Comparison of ENCODE assay signal across 23 mouse cellular contexts in the genomic region with DNA sequence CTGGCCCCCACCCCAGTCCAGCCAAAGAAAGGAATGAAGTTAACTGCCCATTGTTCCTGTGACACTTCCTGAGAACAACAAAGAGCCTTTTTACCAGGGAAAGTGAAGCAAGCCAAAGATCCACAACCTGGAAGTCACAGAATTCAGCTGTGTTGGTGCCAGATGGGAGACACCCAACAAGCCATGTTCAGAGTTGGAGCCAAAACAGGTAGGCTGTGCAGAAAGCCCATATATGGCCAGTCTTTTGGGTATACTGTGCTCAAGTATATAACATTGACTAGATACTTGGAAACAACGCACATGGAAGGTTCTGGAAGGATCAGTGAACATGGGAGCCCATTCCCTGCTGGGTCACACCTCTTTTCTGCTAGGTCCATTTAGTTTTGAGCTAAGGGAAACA. TPM values are rescaled to one million over a fixed set of nuclear protein-coding genes. Genes with fewer than 3 reads are reported as not detected.
"Had no signal": no experiment of that assay in that cellular context is flagged by ENCODE, and none has a peak within 500 bp of the region (broad histone marks: within the 10 kb centered on the region; RNA-seq: fewer than 3 reads in every experiment).

No protein-coding gene starts in this region.

- H3K9ac ChIP-seq: liver, embryonic 15.5 days; liver, postnatal 0 days; lung, embryonic 15.5 days; midbrain, embryonic 13.5 days; midbrain, embryonic 15.5 days; neural tube, embryonic 13.5 days; neural tube, embryonic 15.5 days had no signal

- H3K36me3 ChIP-seq: liver, embryonic 15.5 days; lung, embryonic 15.5 days; midbrain, embryonic 10.5 days; midbrain, embryonic 13.5 days; midbrain, embryonic 15.5 days; neural tube, embryonic 13.5 days; neural tube, embryonic 15.5 days had no signal

- H3K4me3 ChIP-seq: liver, embryonic 15.5 days; lung, embryonic 15.5 days; midbrain, embryonic 10.5 days; midbrain, embryonic 13.5 days; midbrain, embryonic 15.5 days; myocyte; neural tube, embryonic 13.5 days; neural tube, embryonic 15.5 days had no signal

- H3K4me1 ChIP-seq: liver, embryonic 15.5 days; lung, embryonic 15.5 days; midbrain, embryonic 10.5 days; midbrain, embryonic 13.5 days; midbrain, embryonic 15.5 days; neural tube, embryonic 13.5 days; neural tube, embryonic 15.5 days had no signal

- ATAC-seq: liver, postnatal 0 days; lung, postnatal 0 days; midbrain, embryonic 13.5 days; midbrain, embryonic 15.5 days had no signal

- H3K4me2 ChIP-seq: liver, embryonic 15.5 days; lung, embryonic 15.5 days; midbrain, embryonic 13.5 days; midbrain, embryonic 15.5 days; neural tube, embryonic 13.5 days; neural tube, embryonic 15.5 days had no signal

- DNase-seq: liver, postnatal 0 days; lung, adult 2 months; lung, postnatal 14 days; lung, postnatal 36 days; retina, postnatal 1 day; right cerebral cortex, adult 18-20 months; right cerebral cortex, postnatal 25 days; right cerebral cortex, postnatal 4 days; spleen, adult 18-20 months; thymus, adult 18-20 months; thymus, postnatal 14 days; thymus, postnatal 36 days had no signal

- H3K27ac ChIP-seq: liver, embryonic 15.5 days; lung, embryonic 15.5 days; macrophage; midbrain, embryonic 10.5 days; midbrain, embryonic 13.5 days; midbrain, embryonic 15.5 days; neural tube, embryonic 13.5 days; neural tube, embryonic 15.5 days had no signal

- H3K27me3 ChIP-seq: lung, embryonic 15.5 days; midbrain, embryonic 15.5 days; neural tube, embryonic 15.5 days had no signal

- H3K9me3 ChIP-seq: liver, embryonic 15.5 days; lung, embryonic 15.5 days; midbrain, embryonic 10.5 days; midbrain, embryonic 13.5 days; midbrain, embryonic 15.5 days; neural tube, embryonic 13.5 days; neural tube, embryonic 15.5 days had no signal

RNA-seq across cellular contexts. Expression of a gene that starts 39.7 kb away (rescaled TPM):
- polyA plus RNA-seq: liver, embryonic 15.5 days; liver, postnatal 0 days; lung, postnatal 0 days; macrophage; myocyte; small intestine, adult 2 months had no signal
